Mouse (Mus musculus) left cerebral cortex, adult 11 months (tissue): Measurements from ENCODE around the gene Rhot2.

Source experiments
- DNase-seq: peaks from one replicate; pipeline ENCODE4 v3.0.0; 2022; ENCODE audit warnings: low spot score

Rhot2 gene

GRCm38 (mm10) chr17:25844396-25844901 lies at the start of gene Rhot2:
Rhot2 (minus strand) TSS chr17:25844851.
- DNase-seq, result peak; percentile 90

- no peak for DNase-seq
Measured at GRCm38 (mm10) chr17:25893975-25894617, 49.4 kb upstream of the Rhot2 start.

GRCm38 (mm10) chr17:25888837-25889236 lies 44.2 kb upstream of the Rhot2 start:
- DNase-seq, result no peak

GRCm38 (mm10) chr17:25887467-25887866 lies 42.8 kb upstream of the Rhot2 start:
- DNase-seq, result no peak

- DNase-seq, result no peak
Measured at GRCm38 (mm10) chr17:25886806-25887205, 42.2 kb upstream of the Rhot2 start.

- DNase-seq, result no peak
Measured at GRCm38 (mm10) chr17:25885636-25886035, 41.0 kb upstream of the Rhot2 start.

GRCm38 (mm10) chr17:25883824-25884223 lies 39.2 kb upstream of the Rhot2 start:
- no peak for DNase-seq

- DNase-seq, result no peak
Measured at GRCm38 (mm10) chr17:25883268-25883667, 38.6 kb upstream of the Rhot2 start.

- no peak for DNase-seq
Measured at GRCm38 (mm10) chr17:25882306-25882705, 37.7 kb upstream of the Rhot2 start.

GRCm38 (mm10) chr17:25881691-25882090 lies 37.0 kb upstream of the Rhot2 start:
- DNase-seq, result no peak

- no peak for DNase-seq
Measured at GRCm38 (mm10) chr17:25880913-25881641, 36.4 kb upstream of the Rhot2 start.

- no peak for DNase-seq
Measured at GRCm38 (mm10) chr17:25880196-25880910, 35.7 kb upstream of the Rhot2 start, which contains the start of gene Wfikkn1. Wfikkn1 (minus strand) TSS chr17:25880858.

GRCm38 (mm10) chr17:25879750-25880149 lies 35.1 kb upstream of the Rhot2 start:
- no peak for DNase-seq

GRCm38 (mm10) chr17:25879261-25879660 lies 34.6 kb upstream of the Rhot2 start:
- no peak for DNase-seq

- no peak for DNase-seq
Measured at GRCm38 (mm10) chr17:25878611-25879180, 34.0 kb upstream of the Rhot2 start.

- no peak for DNase-seq
Measured at GRCm38 (mm10) chr17:25877741-25878610, 33.3 kb upstream of the Rhot2 start.

- no peak for DNase-seq
Measured at GRCm38 (mm10) chr17:25877025-25877424, 32.4 kb upstream of the Rhot2 start.

- DNase-seq, result no peak
Measured at GRCm38 (mm10) chr17:25876347-25876915, 31.8 kb upstream of the Rhot2 start.

GRCm38 (mm10) chr17:25875171-25876136 lies 30.8 kb upstream of the Rhot2 start:
- DNase-seq, result peak; percentile 85

- peak; percentile 94 for DNase-seq
Measured at GRCm38 (mm10) chr17:25874721-25875170, 30.1 kb upstream of the Rhot2 start, which contains the start of gene Mettl26. Mettl26 (plus strand) TSS chr17:25875074.
